Mouse (Mus musculus): ENCODE measurements around the gene Ccdc34.

Ccdc34 gene

GRCm38 (mm10) chr2:110017616-110018505, at the start of gene Ccdc34:
Gene Ccdc34, plus strand, starts transcription at chr2:110017817.
- DNase-seq (ENCODE audit: low spot score), result peak; percentile 86

GRCm38 (mm10) chr2:109969381-109969780, 48.2 kb upstream of the Ccdc34 start:
- DNase-seq (ENCODE audit: low spot score), result no peak

- DNase-seq (ENCODE audit: low spot score), result no peak
Measured at GRCm38 (mm10) chr2:109969926-109970532, 47.6 kb upstream of the Ccdc34 start.

GRCm38 (mm10) chr2:109970744-109971410, 46.7 kb upstream of the Ccdc34 start:
- no peak for DNase-seq (ENCODE audit: low spot score)

GRCm38 (mm10) chr2:109972310-109972709, 45.3 kb upstream of the Ccdc34 start:
- no peak for DNase-seq (ENCODE audit: low spot score)

- no peak for DNase-seq (ENCODE audit: low spot score)
Measured at GRCm38 (mm10) chr2:109972922-109973321, 44.7 kb upstream of the Ccdc34 start.

GRCm38 (mm10) chr2:109974807-109975206, 42.8 kb upstream of the Ccdc34 start:
- DNase-seq (ENCODE audit: low spot score), result no peak

- DNase-seq (ENCODE audit: low spot score), result no peak
Measured at GRCm38 (mm10) chr2:109976181-109976580, 41.4 kb upstream of the Ccdc34 start.

GRCm38 (mm10) chr2:109977322-109977721, 40.3 kb upstream of the Ccdc34 start:
- DNase-seq (ENCODE audit: low spot score), result no peak

- no peak for DNase-seq (ENCODE audit: low spot score)
Measured at GRCm38 (mm10) chr2:109979209-109979608, 38.4 kb upstream of the Ccdc34 start.

GRCm38 (mm10) chr2:109983435-109983834, 34.2 kb upstream of the Ccdc34 start:
- DNase-seq (ENCODE audit: low spot score), result no peak

- no peak for DNase-seq (ENCODE audit: low spot score)
Measured at GRCm38 (mm10) chr2:109984930-109985329, 32.7 kb upstream of the Ccdc34 start.

GRCm38 (mm10) chr2:109985560-109985959, 32.1 kb upstream of the Ccdc34 start:
- DNase-seq (ENCODE audit: low spot score), result no peak

GRCm38 (mm10) chr2:109986036-109986785, 31.4 kb upstream of the Ccdc34 start:
- DNase-seq (ENCODE audit: low spot score), result no peak

- DNase-seq (ENCODE audit: low spot score), result no peak
Measured at GRCm38 (mm10) chr2:109987946-109988345, 29.7 kb upstream of the Ccdc34 start.

- DNase-seq (ENCODE audit: low spot score), result no peak
Measured at GRCm38 (mm10) chr2:109989196-109989595, 28.4 kb upstream of the Ccdc34 start.

GRCm38 (mm10) chr2:109989679-109990473, 27.7 kb upstream of the Ccdc34 start:
- DNase-seq (ENCODE audit: low spot score), result no peak

- DNase-seq (ENCODE audit: low spot score), result no peak
Measured at GRCm38 (mm10) chr2:109991754-109992153, 25.9 kb upstream of the Ccdc34 start.

- DNase-seq (ENCODE audit: low spot score), result no peak
Measured at GRCm38 (mm10) chr2:109992448-109993073, 25.1 kb upstream of the Ccdc34 start.

GRCm38 (mm10) chr2:109993404-109993803, 24.2 kb upstream of the Ccdc34 start:
- DNase-seq (ENCODE audit: low spot score), result no peak

- DNase-seq (ENCODE audit: low spot score), result no peak
Measured at GRCm38 (mm10) chr2:109995061-109995460, 22.6 kb upstream of the Ccdc34 start.
